9 mouse cellular contexts compared by ENCODE assay signal in genomic region chr9:21321513-21321835, GRCm38 (mm10). TPM values are rescaled to one million over a fixed set of nuclear protein-coding genes. Genes with fewer than 3 reads are reported as not detected.
A peak's percentile ranks its signal among the peaks of the same experiment; 100 is the strongest.
DNase-seq lines count a peak whose midpoint lies in the region; ATAC-seq and TF ChIP-seq lines count a peak whose summit lies in the region.
"Had no signal": no experiment of that assay in that cellular context is flagged by ENCODE, and none has a peak within 500 bp of the region (broad histone marks: within the 10 kb centered on the region; RNA-seq: fewer than 3 reads in every experiment).

No protein-coding gene starts in this region.

- H3K9me3 ChIP-seq in forebrain, embryonic 16.5 days (ENCODE audit: control insufficient read depth, low read length) = no peaks in the 10 kb centered on the region
- no peaks in the 10 kb centered on the region for H3K9me3 ChIP-seq in intestine, embryonic 15.5 days
- H3K9me3 ChIP-seq in liver, embryonic 16.5 days (replicated peaks; ENCODE audit: control insufficient read depth, low read length) = no peaks in the 10 kb centered on the region
- no peaks in the 10 kb centered on the region for H3K9me3 ChIP-seq in neural tube, embryonic 13.5 days

- peak overlapping the region; percentile 93 for H3K4me2 ChIP-seq in forebrain, embryonic 16.5 days (ENCODE audit: low read length)
- H3K4me2 ChIP-seq in intestine, embryonic 15.5 days (replicated peaks) = peak overlapping the region; percentile 85
- H3K4me2 ChIP-seq in liver, embryonic 16.5 days (ENCODE audit: low read depth, low read length) = peak overlapping the region; percentile 96
- peak overlapping the region; percentile 92 for H3K4me2 ChIP-seq in neural tube, embryonic 13.5 days

- WGBS in forebrain, embryonic 16.5 days = 15% methylated on average over 6 of the region's 6 CpGs
- WGBS in intestine, embryonic 15.5 days = 10% methylated on average over 6 of the region's 6 CpGs
- WGBS in liver, embryonic 16.5 days (ENCODE audit: insufficient replicate concordance) = 2% methylated on average over 6 of the region's 6 CpGs
- 16% methylated on average over 6 of the region's 6 CpGs for WGBS in neural tube, embryonic 13.5 days

- H3K9ac ChIP-seq in forebrain, embryonic 16.5 days (replicated peaks; ENCODE audit: low read depth, low read length) = peak overlapping the region; percentile 78
- peak overlapping the region; percentile 77 for H3K9ac ChIP-seq in intestine, embryonic 15.5 days
- peak overlapping the region; percentile 58 for H3K9ac ChIP-seq in liver, embryonic 16.5 days (ENCODE audit: low read depth, low read length)
- H3K9ac ChIP-seq in neural tube, embryonic 13.5 days = peak overlapping the region; percentile 82

- peaks cover 18% of the 10 kb centered on the region for H3K4me1 ChIP-seq in forebrain, embryonic 16.5 days (replicated peaks; ENCODE audit: control insufficient read depth, insufficient read depth, low read length)
- H3K4me1 ChIP-seq in intestine, embryonic 15.5 days (replicated peaks) = peaks cover 15% of the 10 kb centered on the region
- H3K4me1 ChIP-seq in liver, embryonic 16.5 days (ENCODE audit: control insufficient read depth, low read depth, low read length) = peaks cover 27% of the 10 kb centered on the region
- H3K4me1 ChIP-seq in neural tube, embryonic 13.5 days (replicated peaks) = peaks cover 27% of the 10 kb centered on the region

- peak overlapping the region; percentile 90 for H3K4me3 ChIP-seq in gastrocnemius, adult 2 months
- peak overlapping the region; percentile 83 for H3K4me3 ChIP-seq in forebrain, embryonic 16.5 days (replicated peaks; ENCODE audit: low read length)
- peak overlapping the region; percentile 65 for H3K4me3 ChIP-seq in intestine, embryonic 15.5 days (replicated peaks)
- H3K4me3 ChIP-seq in liver, embryonic 16.5 days (ENCODE audit: low read depth, low read length) = peak overlapping the region; percentile 65
- peak overlapping the region; percentile 69 for H3K4me3 ChIP-seq in neural tube, embryonic 13.5 days

- no peaks in the 10 kb centered on the region for H3K27me3 ChIP-seq in forebrain, embryonic 16.5 days (replicated peaks; ENCODE audit: control insufficient read depth, insufficient read depth, low read length)
- H3K27me3 ChIP-seq in intestine, embryonic 15.5 days (replicated peaks) = no peaks in the 10 kb centered on the region
- H3K27me3 ChIP-seq in liver, embryonic 16.5 days (ENCODE audit: control insufficient read depth, insufficient read depth, low read depth, low read length) = no peaks in the 10 kb centered on the region
- no peaks in the 10 kb centered on the region for H3K27me3 ChIP-seq in neural tube, embryonic 13.5 days

- H3K27ac ChIP-seq in gastrocnemius, adult 2 months = peak overlapping the region; percentile 92
- no peak overlapping the region for H3K27ac ChIP-seq in forebrain, embryonic 16.5 days (ENCODE audit: low read length)
- H3K27ac ChIP-seq in intestine, embryonic 15.5 days = no peak overlapping the region
- peak overlapping the region; percentile 54 for H3K27ac ChIP-seq in liver, embryonic 16.5 days (ENCODE audit: low read length)
- H3K27ac ChIP-seq in neural tube, embryonic 13.5 days (replicated peaks) = no peak overlapping the region; the same call in 1 of the 2 replicates

- no peak for TF ChIP-seq CTCF in gastrocnemius, adult 2 months (IDR thresholded peaks at IDR 0.05)

- H3K36me3 ChIP-seq in forebrain, embryonic 16.5 days (ENCODE audit: control insufficient read depth, insufficient read depth) = no peaks in the 10 kb centered on the region
- no peaks in the 10 kb centered on the region for H3K36me3 ChIP-seq in intestine, embryonic 15.5 days
- no peaks in the 10 kb centered on the region for H3K36me3 ChIP-seq in liver, embryonic 16.5 days (ENCODE audit: control insufficient read depth, insufficient read depth)
- no peaks in the 10 kb centered on the region; the same call in 1 of the 2 replicates for H3K36me3 ChIP-seq in neural tube, embryonic 13.5 days

- peak; percentile 55 for DNase-seq in gastrocnemius, adult 2 months
- DNase-seq in gastrocnemius, postnatal 10 days = no peak
- DNase-seq in adrenal gland, postnatal 14 days = peak; percentile 38
- DNase-seq in cerebellum, adult 11 months = no peak

- intact Hi-C loops in gastrocnemius, adult 2 months (cut with DNase I) = loop anchor here (2.0 kb wide), 1 partner anchor 15 kb away; no protein-coding TSS in a partner anchor

- 0 out of 2 replicates have a peak, but pooled peaks have one; percentile 4 for ATAC-seq in forebrain, embryonic 16.5 days
- ATAC-seq in intestine, embryonic 15.5 days = peak; percentile 24; the same call in 1 of the 2 replicates
- peak; percentile 19 for ATAC-seq in liver, embryonic 16.5 days (ENCODE audit: low read depth)
- no peak for ATAC-seq in neural tube, embryonic 13.5 days (ENCODE audit: low read depth)

RNA-seq across cellular contexts. Expression of gene Slc44a2, which starts 1.0 kb away (rescaled TPM):
- 100 to 1,000 TPM; 168 to 178 TPM for total RNA-seq in gastrocnemius, adult 2 months (2021)
- total RNA-seq in gastrocnemius, postnatal 10 days (2021) = 100 to 1,000 TPM; 131 to 140 TPM
- 40.4 and 56.5 TPM in 2 replicates for total RNA-seq in adrenal gland, postnatal 14 days (2021)
- polyA plus RNA-seq in forebrain, embryonic 16.5 days (2015; fragmentation: Nextera tagmentation; extraction: Ambion mirVana) = 86.2 and 88.7 TPM in 2 replicates
- 48.1 and 52.0 TPM in 2 replicates for polyA plus RNA-seq in intestine, embryonic 15.5 days (2015; fragmentation: Nextera tagmentation; extraction: Ambion mirVana)
- polyA plus RNA-seq in liver, embryonic 16.5 days (2015; fragmentation: Nextera tagmentation; extraction: Ambion mirVana) = 16.9 TPM in 2 replicates
- polyA plus RNA-seq in neural tube, embryonic 13.5 days (2015; fragmentation: Nextera tagmentation; extraction: Ambion mirVana) = 70.1 and 73.1 TPM in 2 replicates

RNA-seq across cellular contexts. Expression of gene Ap1m2, which starts 9.3 kb away (rescaled TPM):
- total RNA-seq in gastrocnemius, adult 2 months (2021) = not detected
- total RNA-seq in gastrocnemius, postnatal 10 days (2021) = not detected
- not detected in 2 replicates for total RNA-seq in adrenal gland, postnatal 14 days (2021)
- 1.8 and 2.9 TPM in 2 replicates for polyA plus RNA-seq in forebrain, embryonic 16.5 days (2015; fragmentation: Nextera tagmentation; extraction: Ambion mirVana)
- polyA plus RNA-seq in intestine, embryonic 15.5 days (2015; fragmentation: Nextera tagmentation; extraction: Ambion mirVana) = 106 and 115 TPM in 2 replicates
- polyA plus RNA-seq in liver, embryonic 16.5 days (2015; fragmentation: Nextera tagmentation; extraction: Ambion mirVana) = 0.08 and 1.1 TPM in 2 replicates
- 0.89 and 1.1 TPM in 2 replicates for polyA plus RNA-seq in neural tube, embryonic 13.5 days (2015; fragmentation: Nextera tagmentation; extraction: Ambion mirVana)
- total RNA-seq: adrenal gland, adult 18-20 months had no signal

RNA-seq across cellular contexts. Expression of gene Cdkn2d, which starts 30.3 kb away (rescaled TPM):
- 1 to 10 TPM; 8.6 to 9.1 TPM for total RNA-seq in gastrocnemius, adult 2 months (2021)
- 10 to 100 TPM; 14.2 to 16.1 TPM for total RNA-seq in gastrocnemius, postnatal 10 days (2021)
- 17.9 and 22.5 TPM in 2 replicates for total RNA-seq in adrenal gland, postnatal 14 days (2021)
- polyA plus RNA-seq in forebrain, embryonic 16.5 days (2015; fragmentation: Nextera tagmentation; extraction: Ambion mirVana) = 85.1 and 97.7 TPM in 2 replicates
- 38.4 and 42.1 TPM in 2 replicates for polyA plus RNA-seq in intestine, embryonic 15.5 days (2015; fragmentation: Nextera tagmentation; extraction: Ambion mirVana)
- 120 and 128 TPM in 2 replicates for polyA plus RNA-seq in liver, embryonic 16.5 days (2015; fragmentation: Nextera tagmentation; extraction: Ambion mirVana)
- polyA plus RNA-seq in neural tube, embryonic 13.5 days (2015; fragmentation: Nextera tagmentation; extraction: Ambion mirVana) = 95.5 and 114 TPM in 2 replicates

RNA-seq across cellular contexts. Expression of gene Kri1, which starts 33.7 kb away (rescaled TPM):
- 10 to 100 TPM; 11.0 to 12.6 TPM for total RNA-seq in gastrocnemius, adult 2 months (2021)
- 10 to 100 TPM; 10.8 to 14.5 TPM for total RNA-seq in gastrocnemius, postnatal 10 days (2021)
- total RNA-seq in adrenal gland, postnatal 14 days (2021) = 27.2 and 36.8 TPM in 2 replicates
- 18.3 and 20.1 TPM in 2 replicates for polyA plus RNA-seq in forebrain, embryonic 16.5 days (2015; fragmentation: Nextera tagmentation; extraction: Ambion mirVana)
- 11.1 and 15.4 TPM in 2 replicates for polyA plus RNA-seq in intestine, embryonic 15.5 days (2015; fragmentation: Nextera tagmentation; extraction: Ambion mirVana)
- 5.5 and 8.1 TPM in 2 replicates for polyA plus RNA-seq in liver, embryonic 16.5 days (2015; fragmentation: Nextera tagmentation; extraction: Ambion mirVana)
- polyA plus RNA-seq in neural tube, embryonic 13.5 days (2015; fragmentation: Nextera tagmentation; extraction: Ambion mirVana) = 11.1 and 15.1 TPM in 2 replicates

RNA-seq across cellular contexts. Expression of gene Ilf3, which starts 46.2 kb away (rescaled TPM):
- 10 to 100 TPM; 21.2 to 25.2 TPM for total RNA-seq in gastrocnemius, adult 2 months (2021)
- total RNA-seq in gastrocnemius, postnatal 10 days (2021) = 10 to 100 TPM; 34.9 to 49.0 TPM
- 55.3 and 64.4 TPM in 2 replicates for total RNA-seq in adrenal gland, postnatal 14 days (2021)
- 309 and 325 TPM in 2 replicates for polyA plus RNA-seq in forebrain, embryonic 16.5 days (2015; fragmentation: Nextera tagmentation; extraction: Ambion mirVana)
- polyA plus RNA-seq in intestine, embryonic 15.5 days (2015; fragmentation: Nextera tagmentation; extraction: Ambion mirVana) = 143 and 150 TPM in 2 replicates
- 34.9 and 37.2 TPM in 2 replicates for polyA plus RNA-seq in liver, embryonic 16.5 days (2015; fragmentation: Nextera tagmentation; extraction: Ambion mirVana)
- polyA plus RNA-seq in neural tube, embryonic 13.5 days (2015; fragmentation: Nextera tagmentation; extraction: Ambion mirVana) = 226 and 229 TPM in 2 replicates

Comparison
In these comparisons a context has a peak if more than half of its experiments do, and no peak if none do; other contexts are left out.
1. DNase-seq: peak in gastrocnemius, adult 2 months (single experiment) and adrenal gland, postnatal 14 days (single experiment); none in gastrocnemius, postnatal 10 days (single experiment) and cerebellum, adult 11 months (single experiment).
2. H3K27ac ChIP-seq: peak in gastrocnemius, adult 2 months (single experiment) and liver, embryonic 16.5 days (single experiment); none in forebrain, embryonic 16.5 days (single experiment), intestine, embryonic 15.5 days (single experiment) and neural tube, embryonic 13.5 days (single experiment).
3. RNA of gene Ap1m2, which starts 9.3 kb away (polyA plus RNA-seq): 106 to 115 TPM in intestine, embryonic 15.5 days; 1.8 to 2.9 TPM in forebrain, embryonic 16.5 days, 0.08 to 1.1 TPM in liver, embryonic 16.5 days and 0.89 to 1.1 TPM in neural tube, embryonic 13.5 days; every median in the first group is over 10 times any median in the second.
4. Peak in every context shown above with its lines, with median percentiles within 50 percentile points of each other: H3K4me3 ChIP-seq, H3K4me2 ChIP-seq and H3K9ac ChIP-seq.